In the genomic region with DNA sequence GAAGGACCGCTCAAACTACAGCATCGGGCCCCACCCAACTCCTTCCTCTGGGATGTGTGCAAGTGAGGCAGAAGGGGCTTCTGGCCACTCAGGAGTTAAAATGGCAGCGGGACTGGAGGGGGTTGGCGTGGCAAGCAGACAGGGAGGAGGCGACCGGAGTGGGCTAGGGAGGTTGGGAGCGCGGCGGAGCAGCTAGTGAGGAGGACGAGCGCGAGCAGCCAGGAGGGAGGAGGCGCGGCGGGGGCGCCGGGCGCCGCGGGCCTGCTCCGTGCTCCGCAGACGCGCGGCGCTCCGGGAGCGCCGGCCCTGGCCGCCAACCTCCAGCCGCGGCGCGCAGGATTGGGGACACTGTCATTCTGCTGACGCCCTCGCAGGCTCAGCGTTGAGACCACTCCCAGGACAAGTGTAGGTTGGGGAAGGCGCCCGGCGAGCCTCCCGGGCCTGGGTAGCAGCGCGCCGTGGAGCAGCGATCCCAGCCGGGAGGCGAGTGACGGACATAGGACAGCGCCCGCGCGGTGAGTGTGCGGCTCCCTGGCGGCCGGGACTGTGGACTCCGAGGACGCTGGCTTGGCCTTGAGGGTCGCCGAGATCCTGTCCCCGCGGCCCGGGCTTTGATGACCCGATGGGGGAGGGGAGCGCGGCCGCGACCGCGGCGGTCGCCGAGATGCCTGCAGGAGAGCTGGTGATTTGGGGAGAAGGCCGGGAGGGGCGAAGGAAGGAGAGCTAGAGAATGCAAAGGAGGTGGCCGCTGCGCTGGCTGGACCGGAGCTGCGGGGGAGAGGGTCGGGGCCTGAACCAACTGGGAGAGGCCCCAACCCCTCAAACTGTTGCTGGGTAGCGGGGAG, we compare ENCODE assay signal across 8 mouse cellular contexts. TPM values are rescaled to one million over a fixed set of nuclear protein-coding genes. Genes with fewer than 3 reads are reported as not detected.
DNase-seq lines count a peak whose midpoint lies in the region; ATAC-seq and TF ChIP-seq lines count a peak whose summit lies in the region.

A gene (plus strand): TSS at position 113 of the 845 bp plus-strand sequence.

- no peaks in the 10 kb centered on the region for H3K79me2 ChIP-seq in heart, adult 2 months (replicated peaks; ENCODE audit: control insufficient read depth, insufficient read depth, low read length)

- peak within 1 kb of the TSS; percentile 37; the same call in 1 of the 2 replicates for H3K9ac ChIP-seq in lung, embryonic 15.5 days
- H3K9ac ChIP-seq in heart, adult 2 months (ENCODE audit: low read depth, low read length): peak within 1 kb of the TSS; percentile 51
- H3K9ac ChIP-seq in kidney, postnatal 0 days (ENCODE audit: low read depth, low read length): peak within 1 kb of the TSS; percentile 57
- no peak within 1 kb of the TSS for H3K9ac ChIP-seq in liver, embryonic 11.5 days (ENCODE audit: low read depth, low read length)

- peak; percentile 68 for ATAC-seq in lung, embryonic 15.5 days (ENCODE audit: borderline replicate concordance, extremely low read depth, low FRiP score, low TSS enrichment)
- ATAC-seq in kidney, postnatal 0 days (replicated peaks; ENCODE audit: low FRiP score, low read depth): peak; percentile 69
- peak; percentile 36; the same call in 1 of the 2 replicates for ATAC-seq in liver, embryonic 11.5 days (replicated peaks; ENCODE audit: low FRiP score)

- H3K27ac ChIP-seq in lung, embryonic 15.5 days: no peak within 1 kb of the TSS
- H3K27ac ChIP-seq in heart, adult 2 months: peak within 1 kb of the TSS; percentile 31
- no peak within 1 kb of the TSS for H3K27ac ChIP-seq in kidney, postnatal 0 days
- no peak within 1 kb of the TSS for H3K27ac ChIP-seq in liver, embryonic 11.5 days (ENCODE audit: low read depth, low read length)

- peak within 1 kb of the TSS; percentile 53 for H3K4me3 ChIP-seq in lung, embryonic 15.5 days
- peak within 1 kb of the TSS; percentile 58 for H3K4me3 ChIP-seq in heart, adult 2 months
- peak within 1 kb of the TSS; percentile 52 for H3K4me3 ChIP-seq in kidney, postnatal 0 days (replicated peaks; ENCODE audit: low read depth, low read length)
- H3K4me3 ChIP-seq in liver, embryonic 11.5 days (ENCODE audit: low read depth, low read length): peak within 1 kb of the TSS; percentile 50

- no peak for TF ChIP-seq POLR2A in heart, adult 2 months (IDR thresholded peaks at IDR 0.05; ENCODE audit: insufficient read depth, low read depth, low read length)

- no peaks in the 10 kb centered on the region for H3K36me3 ChIP-seq in lung, embryonic 15.5 days
- no peaks in the 10 kb centered on the region for H3K36me3 ChIP-seq in heart, adult 2 months (ENCODE audit: control insufficient read depth, insufficient read depth, low read length)
- H3K36me3 ChIP-seq in kidney, postnatal 0 days (ENCODE audit: insufficient read depth, low read length): no peaks in the 10 kb centered on the region
- H3K36me3 ChIP-seq in liver, embryonic 11.5 days (ENCODE audit: control insufficient read depth, insufficient read depth, low read length): no peaks in the 10 kb centered on the region

- intact Hi-C loops in heart, adult 2 months (cut with DNase I): no loop called here

- peaks cover 19% of the 10 kb centered on the region for H3K4me1 ChIP-seq in lung, embryonic 15.5 days
- H3K4me1 ChIP-seq in heart, adult 2 months (ENCODE audit: control insufficient read depth, insufficient read depth, low read length): no peaks in the 10 kb centered on the region
- H3K4me1 ChIP-seq in kidney, postnatal 0 days (replicated peaks; ENCODE audit: insufficient read depth, low read length): peaks cover 10% of the 10 kb centered on the region; the same call in 1 of the 2 replicates
- no peaks in the 10 kb centered on the region for H3K4me1 ChIP-seq in liver, embryonic 11.5 days (replicated peaks; ENCODE audit: control insufficient read depth, insufficient read depth, low read length)

- peak within 1 kb of the TSS; percentile 94 for H3K4me2 ChIP-seq in lung, embryonic 15.5 days
- H3K4me2 ChIP-seq in kidney, postnatal 0 days (ENCODE audit: low read length): peak within 1 kb of the TSS; percentile 94
- peak within 1 kb of the TSS; percentile 84 for H3K4me2 ChIP-seq in liver, embryonic 11.5 days

- no peaks in the 10 kb centered on the region for H3K9me3 ChIP-seq in lung, embryonic 15.5 days
- no peaks in the 10 kb centered on the region for H3K9me3 ChIP-seq in kidney, postnatal 0 days (replicated peaks; ENCODE audit: low read length)
- H3K9me3 ChIP-seq in liver, embryonic 11.5 days (ENCODE audit: control insufficient read depth, low read length): no peaks in the 10 kb centered on the region

- TF ChIP-seq CTCF in heart, adult 2 months (IDR thresholded peaks at IDR 0.05): no peak
- no peak for TF ChIP-seq CTCF in kidney, postnatal 0 days (IDR thresholded peaks at IDR 0.05; ENCODE audit: low read depth)

- peaks cover 76% of the 10 kb centered on the region for H3K27me3 ChIP-seq in lung, embryonic 15.5 days
- peaks cover 1% of the 10 kb centered on the region; the same call in 1 of the 2 replicates for H3K27me3 ChIP-seq in heart, adult 2 months (ENCODE audit: control insufficient read depth, insufficient read depth, low read length)
- H3K27me3 ChIP-seq in kidney, postnatal 0 days (ENCODE audit: insufficient read depth, low read length): peaks cover 26% of the 10 kb centered on the region
- peaks cover 55% of the 10 kb centered on the region for H3K27me3 ChIP-seq in liver, embryonic 11.5 days (replicated peaks; ENCODE audit: control insufficient read depth, insufficient read depth, low read length)

- DNase-seq in lung, adult 18-20 months: no peak
- peak; percentile 30 for DNase-seq in embryo, embryonic 11.5 days (ENCODE audit: low read depth, low spot score)
- peak; percentile 46 to 66 for DNase-seq in heart, adult 2 months
- DNase-seq in kidney, postnatal 0 days (ENCODE audit: low spot score): peak; percentile 54
- DNase-seq in liver, embryonic 11.5 days (ENCODE audit: low spot score): peak; percentile 54
- peak; percentile 24 for DNase-seq in ovary, postnatal 10 days (ENCODE audit: low spot score)
- no peak for DNase-seq in thymus, postnatal 0 days (ENCODE audit: low spot score)

- under 1% methylated on average over 74 of the region's 80 CpGs for WGBS in lung, embryonic 15.5 days
- under 1% methylated on average over 80 of the region's 80 CpGs for WGBS in heart, adult 2 months
- WGBS in kidney, postnatal 0 days: under 1% methylated on average over 75 of the region's 80 CpGs
- 1% methylated on average over 79 of the region's 80 CpGs for WGBS in liver, embryonic 11.5 days

- TF ChIP-seq EP300 in heart, adult 2 months (IDR thresholded peaks at IDR 0.05; ENCODE audit: insufficient read depth, low read depth, low read length): no peak

RNA-seq across cellular contexts. Expression of the gene that starts here (rescaled TPM):
- polyA plus RNA-seq in lung, embryonic 15.5 days (2015; fragmentation: Nextera tagmentation; extraction: Ambion mirVana): 3.3 and 4.5 TPM in 2 replicates
- 1 to 10 TPM; 3.2 to 4.2 TPM for total RNA-seq in heart, adult 2 months (2021)
- polyA plus RNA-seq in heart, adult 2 months (2012; rRNA removed): 6.1 and 7.3 TPM in 2 replicates
- polyA plus RNA-seq in kidney, postnatal 0 days (2015; fragmentation: Nextera tagmentation; extraction: Ambion mirVana): 3.3 TPM in 2 replicates
- 1.3 and 1.4 TPM in 2 replicates for polyA plus RNA-seq in liver, embryonic 11.5 days (2014; fragmentation: Nextera tagmentation; extraction: Ambion mirVana)
- polyA plus RNA-seq in thymus, postnatal 0 days (2015; fragmentation: Nextera tagmentation; extraction: Ambion mirVana): 0.15 and 0.16 TPM in 2 replicates

Comparison
In these comparisons a context has a peak if more than half of its experiments do, and no peak if none do; other contexts are left out.
1. DNase-seq: peak in embryo, embryonic 11.5 days (single experiment), heart, adult 2 months (2 of 2), kidney, postnatal 0 days (single experiment), liver, embryonic 11.5 days (single experiment) and ovary, postnatal 10 days (single experiment); none in lung, adult 18-20 months (0 of 2) and thymus, postnatal 0 days (single experiment).
2. Peak in every context shown above with its lines, with median percentiles within 50 percentile points of each other: ATAC-seq, H3K4me2 ChIP-seq and H3K4me3 ChIP-seq.